Mouse (Mus musculus): ENCODE data around the gene Ephb2. TPM values are rescaled to one million over a fixed set of nuclear protein-coding genes. Genes with fewer than 3 reads are reported as not detected.

The Ephb2 gene
- total RNA-seq, 2 experiments from 2014 or later: 0.09 TPM; not detected in 1

DNA sequence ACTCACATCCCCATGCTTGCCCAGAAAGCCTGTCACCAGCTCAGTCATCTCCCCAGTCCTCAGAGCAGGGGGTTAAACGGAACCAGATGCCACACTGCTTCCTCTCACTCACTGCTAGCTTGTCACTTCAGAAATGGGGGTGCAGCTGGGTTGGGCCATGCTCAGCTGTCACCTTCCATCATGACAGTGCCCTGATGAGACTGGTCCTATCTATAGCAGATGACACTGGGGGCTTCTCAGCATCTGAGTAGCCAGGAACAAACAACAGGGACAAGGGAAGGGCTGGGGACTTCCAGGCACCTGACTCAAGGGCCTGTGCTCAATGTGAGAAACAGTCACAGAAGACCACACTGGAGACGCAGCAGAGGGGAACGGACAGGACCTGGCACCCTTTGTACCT lies 122.4 kb downstream of the Ephb2 start:
- no peak for ATAC-seq (replicated peaks; ENCODE audit: low FRiP score, poor library complexity, severe bottlenecking)

DNA sequence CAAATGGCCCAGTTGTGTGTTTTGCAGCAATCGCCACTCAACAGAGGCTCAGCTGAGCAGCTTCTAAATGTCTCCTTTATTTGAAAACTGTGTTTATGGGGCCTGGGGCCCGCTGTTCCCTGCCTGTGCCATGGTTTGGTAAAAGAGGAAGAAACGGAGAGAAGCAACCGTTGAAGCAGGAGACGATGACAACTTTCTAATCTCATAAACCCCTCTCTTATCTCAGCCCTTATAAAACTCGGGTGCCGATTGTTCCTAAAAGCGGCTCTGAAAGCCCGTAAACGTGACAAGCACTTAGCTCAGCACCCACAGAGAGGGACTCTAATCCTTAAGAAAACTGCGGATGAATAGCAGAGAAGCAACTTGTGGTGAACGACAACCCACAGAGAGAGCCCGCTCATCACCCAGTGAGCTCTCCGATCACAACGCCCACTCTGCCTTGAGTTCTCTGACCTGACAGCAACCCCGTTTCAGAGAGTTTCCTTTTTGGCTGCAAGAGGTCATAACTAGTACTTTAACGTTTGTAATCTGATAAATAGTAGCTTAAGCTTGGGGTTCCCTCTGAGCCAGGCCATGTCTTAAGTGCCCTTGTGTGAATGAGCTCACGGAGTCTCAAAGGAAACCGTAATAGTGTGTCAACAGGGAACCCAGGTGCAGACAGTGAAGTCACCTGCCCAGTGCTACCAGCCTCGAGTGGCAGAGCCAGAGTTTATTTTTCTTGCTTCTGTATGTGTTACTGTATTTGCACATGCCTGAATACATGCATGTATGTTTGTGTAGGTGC lies 123.6 kb downstream of the Ephb2 start:
- ATAC-seq (replicated peaks; ENCODE audit: low FRiP score, poor library complexity, severe bottlenecking): no peak

DNA sequence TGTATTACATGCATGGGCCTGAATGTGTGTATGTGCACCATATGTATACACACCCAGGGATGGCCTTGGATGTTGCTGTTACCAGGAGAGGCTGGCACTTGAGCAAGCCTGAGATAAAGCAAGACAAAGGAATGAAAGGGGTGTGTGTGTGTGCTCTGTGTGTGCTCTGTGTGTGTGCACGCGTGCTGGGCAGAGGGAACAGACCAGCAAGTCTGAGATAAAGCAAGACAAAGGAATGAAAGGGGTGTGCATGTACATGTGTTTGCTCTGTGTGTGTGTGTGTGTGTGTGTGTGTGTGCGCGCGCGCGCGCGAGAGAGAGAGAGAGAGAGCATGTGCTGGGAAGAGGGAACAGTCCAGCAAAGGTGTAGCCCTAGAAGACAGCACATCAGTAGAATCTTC lies 125.4 kb downstream of the Ephb2 start:
- no peak for ATAC-seq (replicated peaks; ENCODE audit: low FRiP score, poor library complexity, severe bottlenecking)

DNA sequence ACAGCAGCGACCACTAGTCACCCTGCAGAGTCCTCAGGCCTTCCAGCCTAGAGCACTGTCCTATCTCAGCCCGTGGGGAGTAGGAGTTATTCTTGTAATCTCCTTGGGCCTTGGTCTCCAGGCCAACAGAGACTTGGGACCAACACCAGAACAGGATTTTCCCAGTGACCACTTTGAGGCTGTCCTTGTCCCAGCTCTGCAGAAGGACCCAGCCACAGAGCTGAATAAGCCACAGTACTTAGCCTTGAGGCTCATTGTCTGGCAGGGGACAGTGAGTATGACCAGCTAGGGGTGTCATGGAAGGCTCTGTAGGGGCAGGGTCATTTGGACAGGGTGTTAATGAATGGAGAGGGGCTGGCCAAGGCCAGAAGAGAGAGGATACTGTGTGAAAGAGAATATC lies 126.8 kb downstream of the Ephb2 start:
- no peak for ATAC-seq (replicated peaks; ENCODE audit: low FRiP score, poor library complexity, severe bottlenecking)

DNA sequence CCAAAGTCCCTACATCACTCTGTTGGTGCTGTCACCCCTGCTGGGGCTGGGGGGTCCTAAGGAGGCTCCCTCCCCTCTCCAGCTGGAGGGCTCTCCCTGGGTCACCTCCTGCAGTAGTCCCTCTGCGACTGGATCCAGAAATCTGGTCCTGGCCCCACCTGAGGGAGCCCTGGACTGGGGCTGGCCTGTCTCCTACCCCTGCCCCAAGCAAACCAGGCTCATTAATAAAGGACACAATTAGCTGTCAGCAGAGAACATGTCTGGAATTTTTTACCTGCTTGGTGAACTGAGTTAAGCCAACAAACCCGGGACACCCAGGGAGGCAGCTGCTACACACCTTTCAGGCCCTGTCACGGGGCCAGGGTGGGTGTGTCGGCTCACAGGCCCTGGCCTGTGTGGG lies 129.1 kb downstream of the Ephb2 start:
- no peak for ATAC-seq (replicated peaks; ENCODE audit: low FRiP score, poor library complexity, severe bottlenecking)

DNA sequence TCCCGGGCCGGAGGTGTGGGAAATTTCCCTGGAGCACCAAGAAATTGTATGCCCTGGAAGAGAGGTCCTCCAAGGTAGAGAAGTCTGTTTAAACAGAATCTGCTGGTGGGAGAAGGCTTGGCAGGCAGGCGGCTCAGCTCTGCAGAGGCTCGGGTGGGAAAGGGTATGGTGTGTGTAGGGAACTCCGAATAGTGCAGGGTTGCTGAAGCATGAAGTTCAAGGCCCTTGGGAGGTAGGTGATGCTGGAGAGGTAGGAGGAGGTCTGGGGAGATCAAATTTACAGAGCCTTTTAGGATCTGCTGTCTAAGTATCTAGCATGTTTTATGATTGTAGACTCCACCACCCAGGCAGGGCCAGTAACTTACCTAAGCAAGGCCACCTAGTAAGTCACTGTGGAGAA lies 130.7 kb downstream of the Ephb2 start:
- ATAC-seq (replicated peaks; ENCODE audit: low FRiP score, poor library complexity, severe bottlenecking): no peak

DNA sequence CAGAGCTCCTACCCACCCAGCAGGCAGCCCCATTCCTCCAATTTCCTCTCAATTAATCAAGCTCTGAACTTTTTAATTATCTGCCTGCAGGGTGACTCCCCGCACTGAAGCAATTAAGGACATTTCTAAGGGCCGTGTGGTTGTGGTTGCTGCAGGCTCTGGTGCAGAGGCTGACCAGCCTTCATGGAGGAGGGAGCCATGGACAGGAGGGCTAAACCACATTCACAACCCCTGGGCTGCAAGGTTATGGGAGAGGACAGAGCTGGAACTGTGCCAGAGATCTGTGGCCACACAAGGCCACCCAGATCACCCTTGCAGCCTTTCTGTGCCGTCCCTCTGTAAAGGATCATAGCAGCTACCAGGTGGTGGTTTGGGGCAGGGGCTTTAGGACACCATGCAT lies 131.2 kb downstream of the Ephb2 start:
- no peak for ATAC-seq (replicated peaks; ENCODE audit: low FRiP score, poor library complexity, severe bottlenecking)

DNA sequence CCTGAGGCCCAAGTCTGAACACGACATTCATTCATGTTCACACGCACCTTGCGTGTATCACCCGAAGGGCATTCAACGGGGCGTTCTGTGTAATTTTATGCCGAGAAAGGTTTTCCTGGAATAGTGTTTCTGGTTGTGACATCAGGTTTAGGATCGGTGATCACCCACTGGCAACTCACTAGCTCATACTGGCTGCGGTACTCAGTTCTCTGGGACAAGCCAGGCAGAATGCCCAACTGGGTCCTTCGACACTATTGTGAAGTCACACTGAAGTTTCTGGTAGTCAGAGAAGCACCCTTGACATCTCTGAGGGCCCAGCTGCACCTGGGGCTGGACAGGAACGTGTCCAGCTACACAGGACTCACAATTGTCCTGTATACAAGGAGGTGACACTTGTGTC lies 132.4 kb downstream of the Ephb2 start:
- no peak for ATAC-seq (replicated peaks; ENCODE audit: low FRiP score, poor library complexity, severe bottlenecking)

DNA sequence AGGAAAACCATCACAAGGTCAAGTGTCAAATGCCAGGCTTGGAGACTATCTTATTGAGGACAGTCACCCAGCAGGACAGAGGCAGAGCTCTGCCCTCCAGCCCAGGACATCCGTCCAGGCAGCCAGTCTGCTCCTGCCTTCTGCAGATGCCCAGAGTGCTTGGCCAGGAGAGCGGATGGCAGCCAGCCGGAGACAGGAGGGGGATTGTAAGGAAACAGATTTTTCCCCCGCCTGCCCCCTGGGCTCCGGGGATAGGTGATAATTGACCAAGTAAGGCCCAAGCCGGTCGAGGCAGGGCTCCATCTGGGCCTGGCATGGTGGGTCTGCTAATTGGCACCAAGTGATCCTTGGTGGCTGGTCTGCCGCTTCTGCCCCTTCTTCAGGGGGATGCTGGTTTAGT lies 133.3 kb downstream of the Ephb2 start:
- ATAC-seq (replicated peaks; ENCODE audit: low FRiP score, poor library complexity, severe bottlenecking): no peak

DNA sequence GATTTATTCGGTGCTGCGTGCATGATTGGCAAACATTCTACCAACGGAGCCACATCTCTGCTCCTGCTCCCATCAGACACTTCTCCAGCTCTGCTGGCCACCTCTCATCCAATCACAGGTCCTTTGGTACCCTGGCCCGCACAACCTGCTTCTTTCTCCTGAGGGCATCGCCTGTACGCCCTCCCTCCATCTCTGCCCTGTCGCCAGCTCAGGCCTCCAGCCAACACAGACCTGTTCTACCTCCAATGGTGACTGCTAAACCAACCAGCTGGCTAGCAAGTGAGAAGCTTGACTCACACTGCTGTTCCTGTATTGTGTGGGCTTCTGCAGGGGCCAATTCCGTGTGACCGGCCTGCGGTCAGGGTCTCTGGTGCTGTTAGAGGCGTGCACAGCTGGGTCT lies 134.6 kb downstream of the Ephb2 start:
- no peak for ATAC-seq (replicated peaks; ENCODE audit: low FRiP score, poor library complexity, severe bottlenecking)

DNA sequence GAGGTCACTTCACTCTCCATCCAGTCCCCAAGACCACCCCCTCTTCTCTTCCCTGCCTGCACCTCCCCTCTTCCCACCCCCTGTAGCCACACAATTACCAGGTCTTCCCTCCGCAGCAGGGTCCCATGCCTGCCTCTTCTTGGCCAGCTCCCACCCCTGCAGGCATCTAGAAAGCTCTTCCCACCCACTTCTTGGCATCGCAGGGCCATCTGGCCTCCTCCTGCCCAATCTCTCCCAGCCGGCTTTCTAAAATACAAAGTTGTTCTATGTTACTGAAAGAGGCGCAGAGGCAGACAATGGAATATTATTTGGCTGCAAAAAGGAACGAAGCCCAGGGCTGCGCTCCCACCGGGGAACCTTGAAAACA lies 136.7 kb downstream of the Ephb2 start:
- ATAC-seq (replicated peaks; ENCODE audit: low FRiP score, poor library complexity, severe bottlenecking): no peak

DNA sequence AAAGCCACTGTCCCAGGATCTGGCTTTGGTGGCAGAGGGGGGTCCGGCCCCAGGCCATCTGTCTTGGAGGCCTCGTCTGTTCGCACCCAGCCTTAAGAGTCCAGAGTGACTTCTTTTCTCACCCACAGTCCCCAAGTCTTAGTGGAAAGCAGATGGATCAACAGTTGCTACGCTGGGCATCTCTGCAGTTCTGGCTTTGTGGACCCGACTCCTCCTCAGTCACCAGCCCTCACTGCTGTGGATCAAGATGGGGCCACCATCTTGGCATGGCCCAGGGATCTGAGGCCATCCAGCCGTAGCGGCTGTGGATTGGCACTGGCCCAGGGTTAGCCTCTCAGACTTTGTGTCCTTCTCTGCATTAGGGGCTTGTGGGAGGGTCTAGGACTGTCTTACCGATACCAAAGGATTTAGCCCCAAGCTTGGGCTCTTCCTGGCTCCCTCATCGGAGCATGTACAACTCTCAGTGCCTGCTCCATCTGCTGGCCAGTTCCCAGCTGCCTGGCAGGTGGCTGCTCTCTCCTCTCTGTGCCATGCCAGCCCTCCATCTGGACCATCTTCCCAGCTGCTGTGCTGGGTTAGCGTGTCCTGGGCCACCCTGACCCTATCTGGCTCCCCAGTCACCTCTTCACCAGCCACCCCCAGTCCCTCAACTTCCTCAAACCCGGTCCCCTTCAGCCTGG lies 137.2 kb downstream of the Ephb2 start:
- ATAC-seq (replicated peaks; ENCODE audit: low FRiP score, poor library complexity, severe bottlenecking): no peak

DNA sequence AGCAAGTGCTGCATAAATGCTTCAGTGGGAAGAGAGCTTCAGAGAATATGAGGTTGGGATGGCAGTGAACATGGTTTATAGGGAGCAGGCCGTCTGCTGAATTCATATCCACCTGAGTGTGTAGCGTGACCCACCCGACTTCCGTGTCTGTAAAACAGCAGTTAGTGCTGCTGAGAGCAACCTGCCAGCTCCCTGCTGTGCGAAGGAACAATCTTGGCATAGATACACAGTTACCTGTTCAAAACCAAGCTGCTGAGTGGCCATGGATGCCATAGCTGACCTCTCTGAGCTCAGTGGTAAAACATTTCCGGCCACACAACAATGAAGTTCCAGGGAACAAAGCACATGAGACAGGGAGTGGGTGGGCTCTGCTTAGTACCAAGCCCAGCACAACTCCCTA lies 138.5 kb downstream of the Ephb2 start:
- ATAC-seq (replicated peaks; ENCODE audit: low FRiP score, poor library complexity, severe bottlenecking): no peak

DNA sequence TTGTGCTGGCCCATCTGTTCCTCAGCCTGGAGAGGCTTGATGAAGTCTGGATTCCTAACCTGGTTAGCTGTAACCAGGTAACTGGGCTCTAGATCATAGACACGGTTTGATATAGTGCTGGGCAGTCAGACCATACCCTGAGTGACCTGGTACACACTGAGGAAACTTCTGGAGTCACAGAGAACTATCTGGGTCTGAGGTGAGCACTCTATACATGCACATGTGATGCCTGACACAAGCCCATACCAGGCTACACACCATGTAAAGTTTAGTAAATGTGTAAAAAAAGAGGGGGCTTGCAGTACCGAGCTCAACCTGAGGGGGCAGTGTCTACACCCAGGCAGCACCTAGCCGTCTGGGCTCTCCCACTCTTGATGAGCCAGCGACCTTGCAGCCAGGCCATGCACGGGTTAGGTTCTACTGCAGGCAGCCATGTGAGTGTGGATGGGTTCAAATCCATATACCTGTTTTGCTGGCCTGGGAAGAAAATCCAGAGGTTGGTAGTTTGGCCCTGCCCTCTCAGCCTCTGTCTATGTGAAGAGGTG lies 139.3 kb downstream of the Ephb2 start:
- peak; percentile 52 for ATAC-seq (replicated peaks; ENCODE audit: low FRiP score, poor library complexity, severe bottlenecking)

DNA sequence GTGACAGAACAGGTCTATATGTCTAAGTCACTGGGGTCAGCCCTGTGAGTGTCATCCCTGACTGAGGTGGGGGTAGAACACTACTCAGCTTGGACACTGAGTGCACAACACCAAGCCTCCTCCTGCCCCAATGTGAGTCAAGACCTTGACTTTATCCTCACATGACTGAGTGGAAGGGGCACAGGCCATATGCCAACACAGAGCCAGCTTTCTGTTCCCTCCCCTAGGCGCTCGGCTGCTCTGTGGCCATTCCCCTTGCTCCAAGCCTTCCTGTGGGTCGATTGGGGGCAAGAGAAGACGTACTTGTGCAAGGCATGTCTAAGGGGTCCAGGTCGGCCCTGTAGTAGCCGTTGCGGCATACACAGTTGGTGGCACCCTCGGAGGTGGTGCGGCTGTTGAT lies 140.1 kb downstream of the Ephb2 start:
- ATAC-seq (replicated peaks; ENCODE audit: low FRiP score, poor library complexity, severe bottlenecking): no peak

DNA sequence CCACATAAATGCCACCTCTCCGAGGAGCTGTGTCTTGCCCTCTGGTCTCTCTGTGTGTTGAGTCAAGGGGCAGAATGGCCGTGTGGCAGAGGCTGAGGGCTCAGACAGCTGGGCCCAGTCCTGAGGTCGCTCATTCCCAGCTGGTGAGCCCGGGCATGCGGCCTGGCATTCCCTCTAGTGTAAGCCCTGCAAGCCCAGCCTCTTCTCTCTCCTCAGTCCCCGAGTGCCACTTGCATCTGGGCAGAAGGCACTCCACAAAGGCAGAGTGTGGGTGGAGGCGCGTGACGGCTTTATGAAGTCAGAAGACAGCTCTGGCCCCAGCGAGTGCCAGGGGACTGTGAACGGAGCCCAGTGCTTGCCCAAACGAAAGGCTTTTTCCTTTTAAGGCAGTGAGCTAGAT lies 145.8 kb downstream of the Ephb2 start:
- no peak for ATAC-seq (replicated peaks; ENCODE audit: low FRiP score, poor library complexity, severe bottlenecking)

DNA sequence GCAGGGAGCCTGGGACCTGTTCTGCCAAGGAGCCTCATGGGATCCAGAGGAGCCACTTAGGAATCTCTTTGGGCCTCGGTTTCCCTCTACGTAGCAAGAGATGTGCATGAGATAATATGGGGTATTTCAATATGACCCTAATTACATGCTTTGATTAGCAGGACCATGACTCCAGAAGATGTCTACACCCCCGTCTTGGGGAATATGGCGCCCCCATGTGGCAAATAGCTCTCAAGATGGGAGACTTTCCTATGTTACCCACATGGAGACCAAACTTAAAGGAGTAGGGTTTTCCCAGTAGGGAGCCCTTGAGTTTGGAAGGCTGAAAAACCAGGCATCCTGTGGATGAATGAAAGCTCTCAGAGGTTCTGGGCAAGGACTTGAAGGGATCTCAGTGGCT lies 147.7 kb downstream of the Ephb2 start:
- no peak for ATAC-seq (replicated peaks; ENCODE audit: low FRiP score, poor library complexity, severe bottlenecking)

DNA sequence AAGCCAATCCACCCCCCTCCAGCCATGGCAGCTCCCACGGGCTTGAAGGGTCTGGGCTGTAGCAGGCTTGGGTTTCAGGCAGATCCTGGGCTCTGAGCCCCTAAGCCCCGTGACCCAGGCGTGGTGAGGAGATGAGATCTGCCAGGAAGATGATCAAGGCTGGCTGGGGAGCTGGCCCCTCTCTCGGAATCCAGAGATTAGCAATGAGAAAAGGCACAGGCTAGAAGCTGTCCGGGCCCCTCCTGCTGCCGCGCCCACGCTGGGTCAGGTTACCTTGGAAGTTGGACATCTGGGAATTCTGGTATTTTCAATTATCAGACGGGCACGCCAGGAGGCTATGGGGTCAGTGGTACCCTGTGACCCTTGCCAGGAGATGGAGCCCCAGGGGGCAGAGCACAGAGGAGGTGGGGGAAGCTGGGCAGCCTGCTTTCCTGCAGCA lies 150.3 kb downstream of the Ephb2 start:
- ATAC-seq (replicated peaks; ENCODE audit: low FRiP score, poor library complexity, severe bottlenecking): no peak

DNA sequence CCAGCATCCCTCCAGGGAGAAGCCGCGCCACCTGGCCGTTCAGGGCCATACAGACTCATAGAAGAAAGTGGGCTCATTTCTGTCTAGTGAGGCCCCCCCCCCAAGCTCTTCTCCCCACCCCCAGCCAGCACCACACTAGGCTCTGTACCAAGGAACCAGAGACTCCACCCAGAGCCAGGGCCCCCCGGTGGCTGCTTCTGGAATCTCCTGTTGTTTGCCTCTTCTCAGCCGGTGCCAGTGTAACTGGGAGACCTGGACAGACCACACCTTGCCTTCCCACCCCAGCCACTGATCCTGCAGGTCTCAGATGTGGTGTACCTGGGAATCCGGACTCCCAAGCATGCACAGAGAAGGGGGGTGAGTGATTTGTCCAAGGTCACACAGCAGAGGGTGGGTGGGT lies 151.3 kb downstream of the Ephb2 start:
- no peak for ATAC-seq (replicated peaks; ENCODE audit: low FRiP score, poor library complexity, severe bottlenecking)

DNA sequence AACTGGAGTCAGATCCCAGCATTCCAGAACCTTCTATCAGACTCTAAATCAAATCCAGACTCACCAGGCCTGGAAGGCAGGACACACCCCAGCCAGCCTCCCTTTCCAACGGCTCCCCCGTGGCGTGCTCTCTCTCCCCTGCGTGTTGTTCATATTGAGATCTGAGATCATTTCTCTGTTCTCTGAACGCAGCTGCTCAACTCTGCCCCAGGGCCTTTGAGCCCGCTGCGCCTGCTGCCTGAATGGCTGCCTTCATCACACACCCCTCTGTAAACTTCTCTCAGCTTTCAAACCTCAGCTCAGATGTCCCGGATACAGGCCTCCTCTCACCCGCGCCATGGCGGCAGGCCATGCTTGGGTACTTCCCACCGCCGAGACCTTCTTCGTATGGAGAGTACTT lies 155.1 kb downstream of the Ephb2 start:
- ATAC-seq (replicated peaks; ENCODE audit: low FRiP score, poor library complexity, severe bottlenecking): no peak

DNA sequence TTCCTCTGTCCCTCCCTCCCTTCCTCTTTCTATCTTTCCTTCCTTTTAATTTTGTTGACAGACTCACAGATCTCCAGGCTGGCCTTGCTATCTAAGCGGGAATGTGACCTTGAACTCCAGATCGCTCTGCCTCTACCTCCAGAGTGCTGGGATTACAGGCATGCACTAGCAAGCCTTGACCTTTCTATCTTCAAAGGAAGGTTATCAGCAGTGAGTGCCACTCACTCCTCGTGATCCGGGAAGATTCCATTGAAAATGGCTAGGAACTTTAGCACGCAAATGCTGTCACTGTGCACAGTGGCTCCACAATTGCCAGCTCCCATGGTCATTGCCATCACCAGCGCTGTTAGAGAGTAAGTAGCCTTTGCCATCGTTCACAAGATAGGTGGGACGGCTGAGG lies 156.6 kb downstream of the Ephb2 start:
- ATAC-seq (replicated peaks; ENCODE audit: low FRiP score, poor library complexity, severe bottlenecking): no peak

Data from erythroblast, adult 5-6 weeks (primary cell).